Mouse (Mus musculus): ENCODE results near the gene Wasf2. TPM values are rescaled to one million over a fixed set of nuclear protein-coding genes. Genes with fewer than 3 reads are reported as not detected.
A peak's percentile ranks its signal among the peaks of the same experiment; 100 is the strongest.
"Not testable (repeated sequence)": the region's sequence is repeated elsewhere in the genome, so short reads cannot be mapped to it uniquely, and the experiment has no call there.

The Wasf2 gene
- total RNA-seq, 2 experiments from 2014 or later: 27.3 to 34.8 TPM

DNA sequence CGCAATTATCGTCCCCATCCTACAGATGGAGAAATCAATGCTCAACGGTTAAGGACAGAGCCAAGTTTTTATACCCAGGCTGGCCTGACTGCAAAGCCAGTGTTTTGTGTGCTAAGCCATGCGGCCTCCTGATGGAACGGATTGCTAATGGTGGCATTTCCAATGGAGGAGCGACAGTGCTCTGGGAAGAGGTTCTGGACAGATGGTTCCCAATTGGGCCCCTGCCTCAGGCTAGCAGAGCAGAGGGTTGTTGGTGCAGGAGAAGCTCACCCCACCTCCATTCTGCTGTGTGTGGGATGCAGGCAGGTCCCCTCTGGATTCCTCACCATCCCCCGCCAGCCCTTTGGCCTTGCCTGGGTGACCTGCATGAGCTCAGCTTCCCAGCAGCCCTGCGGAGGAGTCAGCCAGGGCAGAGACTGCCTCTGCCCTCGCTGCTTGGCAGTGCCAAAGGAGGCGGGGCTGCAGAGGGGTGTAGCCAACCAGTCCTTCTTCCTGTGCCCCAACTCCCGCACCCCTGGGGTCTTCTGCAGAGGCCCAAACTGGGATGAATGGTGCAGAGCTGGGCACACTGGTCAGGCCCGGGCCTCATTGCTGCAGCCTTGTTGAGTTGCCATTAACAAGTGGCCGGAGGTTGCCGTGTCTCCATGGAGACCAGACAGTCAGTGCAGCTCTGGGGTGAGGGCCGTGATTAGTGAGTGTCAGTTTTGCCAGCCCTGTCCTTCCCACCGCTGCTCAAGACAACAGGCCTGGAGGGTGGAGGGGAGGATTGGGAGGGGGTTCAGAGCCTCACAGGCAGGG, 35.2 kb upstream of the Wasf2 start:
- intact Hi-C loops (cut with DNase I): no loop called here
- peak in 1 of 2 experiments; percentile 42 for DNase-seq (ENCODE audit: low spot score in 2 of 2)

GRCm38 (mm10) chr4:133095734-133096065, 34.6 kb upstream of the Wasf2 start:
- intact Hi-C loops (cut with DNase I); DNase-seq (ENCODE audit: low spot score in 2 of 2): not testable (repeated sequence)

- DNase-seq (ENCODE audit: low spot score in 2 of 2); intact Hi-C loops (cut with DNase I): not testable (repeated sequence)
Observed at GRCm38 (mm10) chr4:133096671-133097070, 33.6 kb upstream of the Wasf2 start.

DNA sequence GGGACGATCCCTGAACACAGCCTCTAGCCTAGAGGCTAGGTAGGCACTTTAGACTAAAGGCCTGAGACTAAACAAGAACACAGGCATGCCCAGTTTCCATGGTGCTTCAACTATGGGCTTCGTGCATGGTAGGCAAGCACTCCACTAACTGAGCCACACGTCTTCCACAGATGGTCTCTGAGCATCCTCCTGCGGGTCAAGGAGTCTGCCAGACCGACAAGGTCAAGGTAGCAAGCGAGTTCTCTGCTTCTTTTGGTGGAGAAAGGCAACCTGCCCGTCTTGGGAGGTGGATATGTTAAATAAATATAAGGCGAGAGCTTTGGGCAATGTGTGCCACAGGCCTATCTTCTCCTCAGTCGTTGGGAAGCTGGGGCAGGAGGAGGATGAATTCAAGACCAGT, 28.6 kb upstream of the Wasf2 start:
- DNase-seq (ENCODE audit: low spot score in 2 of 2): no peak
- intact Hi-C loops (cut with DNase I): no loop called here

DNA sequence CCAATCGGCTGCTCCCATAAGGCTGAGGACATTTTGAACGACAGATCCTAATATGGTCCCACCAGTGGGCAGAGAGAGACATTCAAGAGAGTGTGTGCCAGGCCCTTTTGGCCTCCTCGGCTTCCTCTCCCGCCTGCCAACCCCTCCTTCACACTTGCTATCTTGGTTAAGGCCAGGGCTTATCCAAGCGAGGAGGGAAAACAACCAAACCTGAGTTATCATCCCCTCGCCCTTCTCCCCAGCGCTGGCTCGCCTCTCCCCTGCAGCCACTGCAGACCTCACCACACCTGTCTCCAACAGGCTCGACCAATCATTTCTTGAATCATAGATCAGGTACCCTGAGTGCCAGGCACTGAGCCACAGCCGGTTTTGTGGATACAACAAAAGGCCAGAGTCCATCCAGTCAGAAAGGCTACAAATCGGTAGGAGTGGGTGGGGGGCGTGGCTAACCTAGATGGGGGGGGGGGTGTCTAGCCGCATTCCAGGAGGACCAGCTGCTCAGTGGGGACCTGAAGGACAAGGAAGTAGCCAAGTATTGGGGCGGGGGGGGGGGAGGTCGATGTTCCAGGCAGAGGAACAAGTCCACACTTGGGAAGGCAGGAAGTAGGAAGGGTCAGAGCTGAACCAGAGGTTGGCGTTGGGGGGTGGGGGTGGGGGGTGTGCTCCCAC, 26.6 kb upstream of the Wasf2 start:
- DNase-seq (ENCODE audit: low spot score in 2 of 2): no peak
- intact Hi-C loops (cut with DNase I): no loop called here

DNA sequence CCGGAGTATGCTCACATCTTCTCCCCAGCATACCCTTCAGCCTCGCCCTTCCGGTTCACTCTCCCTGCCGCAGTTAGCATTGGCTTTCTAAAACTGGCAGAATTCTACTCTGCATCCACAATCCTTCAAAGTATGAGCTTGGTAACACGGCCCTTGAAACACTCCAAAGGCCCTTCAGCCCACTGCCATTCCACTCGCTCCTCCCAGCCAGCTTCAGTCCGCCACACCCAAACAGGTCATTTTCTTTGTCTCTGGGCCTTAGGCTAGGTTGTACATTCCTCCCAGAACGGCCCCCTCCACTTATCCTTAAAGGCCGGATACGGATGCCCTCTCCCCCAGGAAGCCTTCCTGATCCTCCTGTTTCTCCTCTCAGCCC, 26.1 kb upstream of the Wasf2 start:
- intact Hi-C loops (cut with DNase I): no loop called here
- no peak for DNase-seq (ENCODE audit: low spot score in 2 of 2)

DNA sequence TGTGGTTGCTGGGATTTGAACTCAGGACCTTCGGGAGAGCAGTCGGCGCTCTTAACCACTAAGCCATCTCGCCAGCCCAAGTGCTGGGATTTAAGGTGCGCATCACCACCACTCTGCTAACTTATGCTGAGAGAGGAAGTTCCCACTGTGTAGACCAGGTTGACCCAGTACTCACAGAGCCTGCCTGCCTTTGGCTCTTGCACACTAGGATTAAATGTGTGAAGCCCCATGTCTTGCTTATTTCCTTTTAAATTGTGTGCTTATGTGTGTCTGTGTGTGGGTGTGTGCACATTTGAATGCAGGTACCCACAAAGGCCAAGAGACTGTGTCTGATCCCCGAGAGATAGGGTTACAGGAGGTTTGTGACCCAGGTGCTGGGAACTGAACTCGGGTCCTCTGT, 23.6 kb upstream of the Wasf2 start:
- no peak for DNase-seq (ENCODE audit: low spot score in 2 of 2)
- intact Hi-C loops (cut with DNase I): no loop called here

- intact Hi-C loops (cut with DNase I): no loop called here
- DNase-seq (ENCODE audit: low spot score in 2 of 2): peak in 1 of 2 experiments; percentile 25
Observed at GRCm38 (mm10) chr4:133107788-133108281, 22.5 kb upstream of the Wasf2 start.

GRCm38 (mm10) chr4:133108481-133109334, 21.6 kb upstream of the Wasf2 start:
- peak in 1 of 2 experiments; percentile 19 for DNase-seq (ENCODE audit: low spot score in 2 of 2)
- intact Hi-C loops (cut with DNase I): no loop called here

GRCm38 (mm10) chr4:133109335-133109801, 20.9 kb upstream of the Wasf2 start:
- DNase-seq (ENCODE audit: low spot score in 2 of 2): no peak
- intact Hi-C loops (cut with DNase I): no loop called here

- no peak for DNase-seq (ENCODE audit: low spot score in 2 of 2)
- intact Hi-C loops (cut with DNase I): no loop called here
Observed at GRCm38 (mm10) chr4:133112175-133112838, 18.0 kb upstream of the Wasf2 start.

DNA sequence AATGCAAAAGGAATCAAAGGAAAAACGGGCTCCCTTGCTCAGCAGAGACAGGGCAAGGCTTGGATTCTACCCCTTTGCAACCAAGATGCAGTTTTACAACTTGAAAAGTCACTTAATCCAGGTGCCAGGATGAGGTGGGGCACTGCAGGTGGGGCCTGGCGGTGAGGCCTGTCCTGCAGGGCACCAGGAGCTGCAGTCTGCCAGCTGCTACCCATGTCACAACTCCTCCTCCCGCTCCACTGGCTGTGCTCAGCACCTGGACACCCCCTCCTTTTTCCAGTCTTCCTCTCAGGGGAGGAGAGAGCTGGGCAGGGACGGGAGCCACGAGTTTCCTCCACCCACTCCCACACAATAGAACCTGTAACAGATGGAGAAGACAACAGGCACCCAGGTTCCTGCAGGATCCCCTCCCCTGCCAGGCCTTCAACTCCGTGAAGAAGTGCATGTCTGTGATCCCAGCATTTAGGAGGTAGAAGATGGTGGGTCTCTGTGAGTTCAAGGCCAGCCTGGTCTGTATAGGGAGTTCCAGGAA, 16.9 kb upstream of the Wasf2 start:
- DNase-seq (ENCODE audit: low spot score in 2 of 2): no peak
- intact Hi-C loops (cut with DNase I): no loop called here

- intact Hi-C loops (cut with DNase I): no loop called here
- DNase-seq (ENCODE audit: low spot score in 2 of 2): no peak
Observed at GRCm38 (mm10) chr4:133114762-133115161, 15.5 kb upstream of the Wasf2 start.

- intact Hi-C loops (cut with DNase I): no loop called here
- no peak for DNase-seq (ENCODE audit: low spot score in 2 of 2)
Observed at GRCm38 (mm10) chr4:133115721-133116429, 14.4 kb upstream of the Wasf2 start.

DNA sequence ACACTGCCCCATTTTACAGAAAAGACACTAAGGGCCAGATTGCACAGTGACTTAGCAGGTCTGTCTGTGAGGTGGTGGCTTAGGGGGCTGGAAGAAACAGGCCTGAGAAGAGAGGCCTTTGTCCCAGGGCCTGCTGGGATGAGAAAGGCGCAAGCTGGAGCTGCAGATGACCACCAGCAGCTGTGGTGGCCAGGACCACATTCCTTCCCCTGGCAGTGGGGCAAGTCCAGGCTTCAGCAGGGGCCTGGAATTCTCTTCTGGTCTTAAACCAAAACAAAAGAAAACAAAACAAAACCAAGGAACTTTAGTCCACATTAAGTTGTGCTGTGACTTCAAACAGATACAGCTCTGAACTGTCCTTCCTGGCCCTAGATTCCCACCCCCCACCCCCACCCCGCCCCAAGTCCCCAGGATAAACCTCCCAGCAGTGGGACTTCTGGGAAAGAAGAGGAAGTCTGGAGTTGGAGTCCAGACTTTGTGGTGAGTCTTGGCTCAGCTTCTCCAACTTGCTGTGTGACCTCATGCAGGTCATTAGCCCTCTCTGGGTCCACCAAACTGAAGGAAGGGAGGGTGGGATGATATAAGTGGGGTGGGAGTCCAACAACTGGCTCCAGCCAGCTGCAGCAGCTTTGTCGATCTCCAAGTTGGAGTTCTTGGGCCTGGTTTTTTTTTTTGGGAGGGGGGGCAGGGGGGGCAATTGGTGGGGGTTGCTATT, 13.4 kb upstream of the Wasf2 start:
- intact Hi-C loops (cut with DNase I): no loop called here
- DNase-seq (ENCODE audit: low spot score in 2 of 2): no peak

DNA sequence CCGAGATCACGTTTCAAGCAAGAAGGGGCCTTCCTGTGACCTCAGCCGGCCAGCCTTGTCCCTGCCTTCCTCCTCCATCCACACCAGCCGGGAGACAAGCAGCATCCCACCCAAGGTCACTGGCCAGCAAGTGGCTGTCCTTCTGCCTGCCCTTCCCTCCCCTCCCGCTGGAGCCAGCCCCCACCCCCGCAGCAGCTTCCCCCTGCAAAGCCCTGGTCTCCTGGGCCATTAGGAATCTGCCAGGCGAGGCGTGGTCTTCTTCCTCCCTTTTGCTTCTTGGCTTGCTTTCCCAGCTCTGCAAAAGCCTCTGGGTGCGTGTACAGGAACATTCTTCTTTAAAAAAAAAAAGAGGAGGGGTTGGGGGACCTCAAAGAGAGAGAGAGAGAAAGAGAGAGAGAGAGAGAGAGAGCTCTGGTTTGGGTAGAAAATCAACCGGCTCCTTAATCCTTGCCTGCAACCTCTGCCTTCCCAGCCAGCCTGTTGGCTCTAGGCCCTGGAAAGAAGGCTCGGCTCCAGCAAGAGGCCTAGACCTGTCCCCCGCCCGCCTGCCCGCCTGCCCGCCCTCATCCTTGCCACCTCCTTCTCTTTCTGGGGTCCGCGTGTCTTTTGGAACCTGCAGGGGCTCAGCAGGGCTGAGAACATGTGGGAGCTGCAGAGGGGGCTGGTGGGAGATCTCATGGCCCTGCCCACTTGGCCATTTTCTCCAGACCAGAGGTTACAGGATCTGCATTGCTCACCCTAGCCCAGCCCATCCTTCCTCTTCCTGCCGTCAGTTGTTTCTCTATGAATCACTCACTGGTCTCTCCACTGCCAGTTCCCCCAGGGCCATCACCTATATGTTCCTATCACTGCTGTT, 12.5 kb upstream of the Wasf2 start:
- peak in 1 of 2 experiments; percentile 49 for DNase-seq (ENCODE audit: low spot score in 2 of 2)
- intact Hi-C loops (cut with DNase I): no loop called here

GRCm38 (mm10) chr4:133118775-133119375, 11.4 kb upstream of the Wasf2 start:
- no peak for DNase-seq (ENCODE audit: low spot score in 2 of 2)
- intact Hi-C loops (cut with DNase I): no loop called here

Measured in left cerebral cortex, postnatal 14 days (tissue).